Mouse (Mus musculus): ENCODE data around the gene Arfgef2. TPM values are rescaled to one million over a fixed set of nuclear protein-coding genes. Genes with fewer than 3 reads are reported as not detected.
A peak's percentile ranks its signal among the peaks of the same experiment; 100 is the strongest.

The Arfgef2 gene
- 10 to 100 TPM; 67.6 to 76.9 TPM for total RNA-seq (2021)
- long read RNA-seq, experiment 1, full-length matches to known transcripts: 3 of 19 reads
- long read RNA-seq, experiment 1, partial matches to known transcripts: 5 of 19 reads
- long read RNA-seq, experiment 1, other reads (novel, unspliced or antisense): 11 of 19 reads
- long read RNA-seq, experiment 2, full-length matches to known transcripts: 2 of 5 reads
- long read RNA-seq, experiment 2, partial matches to known transcripts: 0 of 5 reads
- long read RNA-seq, experiment 2, other reads (novel, unspliced or antisense): 3 of 5 reads

- DNase-seq: peak; percentile 93 to 96
Measured at GRCm38 (mm10) chr2:166805250-166806172, at the start of gene Arfgef2. TSS of gene Arfgef2 (plus strand) at chr2:166805588.

GRCm38 (mm10) chr2:166757969-166758368 lies 47.4 kb upstream of the Arfgef2 start:
- no peak for DNase-seq

GRCm38 (mm10) chr2:166764051-166764450 lies 41.3 kb upstream of the Arfgef2 start:
- no peak for DNase-seq

- DNase-seq: no peak
Measured at GRCm38 (mm10) chr2:166767591-166767990, 37.8 kb upstream of the Arfgef2 start.

DNA sequence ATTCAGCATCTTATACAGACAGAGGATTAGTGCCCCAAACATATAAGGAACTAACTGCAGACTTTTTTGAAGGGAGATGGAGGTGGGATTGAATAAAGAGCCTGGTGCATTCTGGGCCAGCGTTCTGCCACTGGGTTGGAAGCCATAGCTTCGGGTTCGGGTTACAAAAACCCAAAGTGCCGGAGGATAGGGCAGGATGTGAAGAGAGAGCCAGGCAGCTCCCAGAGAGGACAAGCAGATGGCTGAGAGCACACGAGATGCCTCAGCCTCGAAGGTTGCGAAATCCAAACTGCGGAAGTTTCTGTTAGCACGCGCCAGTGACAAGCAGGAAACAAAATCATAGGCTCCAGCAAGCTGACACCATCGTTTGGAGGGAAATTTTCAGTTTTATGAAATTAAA lies 34.0 kb upstream of the Arfgef2 start:
- peak; percentile 6 to 36 for DNase-seq

GRCm38 (mm10) chr2:166773587-166773986 lies 31.8 kb upstream of the Arfgef2 start:
- no peak for DNase-seq

GRCm38 (mm10) chr2:166774275-166774674 lies 31.1 kb upstream of the Arfgef2 start:
- no peak for DNase-seq

DNA sequence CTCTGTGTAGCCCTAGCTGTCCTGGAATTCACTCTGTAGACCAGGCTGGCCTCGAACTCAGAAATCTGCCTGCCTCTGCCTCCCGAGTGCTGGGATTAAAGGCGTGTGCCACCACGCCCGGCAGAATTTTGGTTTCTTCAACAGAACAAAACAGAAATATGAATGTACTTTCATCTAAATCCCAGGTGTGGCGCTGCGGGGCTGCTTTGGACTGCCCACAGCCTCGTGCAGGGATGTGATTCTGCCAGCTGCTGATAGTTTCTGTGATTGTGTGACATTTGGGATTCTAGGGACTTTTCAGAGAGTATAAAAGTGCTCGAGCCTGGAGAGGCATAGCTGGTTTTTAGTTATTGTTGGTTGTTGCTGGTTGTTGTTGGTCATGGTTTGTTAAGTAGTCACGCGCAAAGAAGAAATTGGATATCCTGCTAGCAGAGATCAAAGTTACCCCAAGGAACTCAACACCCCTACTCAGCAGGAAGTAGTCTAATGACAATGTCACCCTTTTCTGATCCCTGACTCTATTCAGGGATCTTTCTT lies 30.0 kb upstream of the Arfgef2 start:
- DNase-seq: no peak

GRCm38 (mm10) chr2:166776272-166776671 lies 29.1 kb upstream of the Arfgef2 start:
- DNase-seq: peak in 1 of 2 experiments; percentile 20

GRCm38 (mm10) chr2:166779956-166780355 lies 25.4 kb upstream of the Arfgef2 start:
- DNase-seq: peak; percentile 41 to 51

GRCm38 (mm10) chr2:166780980-166781578 lies 24.3 kb upstream of the Arfgef2 start:
- peak; percentile 81 for DNase-seq

- DNase-seq: no peak
Measured at GRCm38 (mm10) chr2:166784376-166784775, 21.0 kb upstream of the Arfgef2 start.

DNA sequence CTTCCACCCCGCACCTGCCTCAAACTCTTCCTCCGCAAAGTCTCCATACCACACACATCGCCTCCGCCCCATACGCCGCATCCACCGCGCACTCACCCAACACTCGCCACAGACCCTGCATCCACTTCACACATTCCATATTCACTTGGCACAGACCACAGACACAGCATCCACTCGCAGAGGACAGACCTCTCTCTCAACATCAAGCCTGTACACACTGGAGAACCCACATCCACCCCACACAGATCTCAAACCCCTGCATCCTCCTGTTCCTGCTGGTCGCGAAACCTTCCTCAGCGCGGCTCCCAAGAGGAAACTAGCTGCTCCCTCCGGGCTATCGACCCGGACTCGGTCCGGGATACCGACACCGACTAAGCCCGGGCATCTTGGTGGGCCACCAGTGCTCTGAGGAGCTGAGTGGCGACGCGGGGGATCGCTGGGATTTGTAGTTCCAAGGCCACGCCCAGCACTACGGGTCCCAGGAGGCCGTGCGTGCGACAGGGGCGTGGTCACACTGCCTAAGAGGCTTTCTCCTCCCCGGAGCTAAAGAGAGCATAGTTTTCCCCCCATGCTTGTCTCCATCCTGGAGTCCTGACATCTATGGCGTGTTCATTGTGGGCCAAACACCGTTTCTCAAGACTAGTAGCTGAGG lies 18.9 kb upstream of the Arfgef2 start:
- DNase-seq: peak; percentile 92 to 94

DNA sequence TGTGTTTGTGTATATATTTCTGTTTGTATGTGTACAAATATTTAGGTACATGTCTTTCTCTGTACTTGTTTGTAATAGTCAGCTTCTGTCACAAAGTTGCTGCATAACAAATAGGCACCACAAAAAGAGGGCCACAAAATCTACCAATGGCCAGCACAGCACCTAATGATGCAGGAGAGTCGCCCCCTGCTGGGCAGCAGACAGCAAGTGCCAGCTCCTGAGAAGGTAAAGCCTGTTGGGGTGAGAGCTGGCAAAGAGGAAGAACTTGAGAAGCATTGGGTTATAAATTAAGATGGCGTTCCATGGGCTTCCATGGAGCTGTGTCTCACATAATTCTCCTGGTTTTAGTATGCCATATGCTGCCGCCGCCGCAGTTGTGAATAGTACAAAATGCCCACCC lies 13.7 kb upstream of the Arfgef2 start:
- peak in 1 of 2 experiments; percentile 20 for DNase-seq

GRCm38 (mm10) chr2:166792355-166792754 lies 13.0 kb upstream of the Arfgef2 start, which contains the start of gene Trp53rkb:
TSS of gene Trp53rkb (plus strand) at chr2:166792531.
- no peak for DNase-seq

DNA sequence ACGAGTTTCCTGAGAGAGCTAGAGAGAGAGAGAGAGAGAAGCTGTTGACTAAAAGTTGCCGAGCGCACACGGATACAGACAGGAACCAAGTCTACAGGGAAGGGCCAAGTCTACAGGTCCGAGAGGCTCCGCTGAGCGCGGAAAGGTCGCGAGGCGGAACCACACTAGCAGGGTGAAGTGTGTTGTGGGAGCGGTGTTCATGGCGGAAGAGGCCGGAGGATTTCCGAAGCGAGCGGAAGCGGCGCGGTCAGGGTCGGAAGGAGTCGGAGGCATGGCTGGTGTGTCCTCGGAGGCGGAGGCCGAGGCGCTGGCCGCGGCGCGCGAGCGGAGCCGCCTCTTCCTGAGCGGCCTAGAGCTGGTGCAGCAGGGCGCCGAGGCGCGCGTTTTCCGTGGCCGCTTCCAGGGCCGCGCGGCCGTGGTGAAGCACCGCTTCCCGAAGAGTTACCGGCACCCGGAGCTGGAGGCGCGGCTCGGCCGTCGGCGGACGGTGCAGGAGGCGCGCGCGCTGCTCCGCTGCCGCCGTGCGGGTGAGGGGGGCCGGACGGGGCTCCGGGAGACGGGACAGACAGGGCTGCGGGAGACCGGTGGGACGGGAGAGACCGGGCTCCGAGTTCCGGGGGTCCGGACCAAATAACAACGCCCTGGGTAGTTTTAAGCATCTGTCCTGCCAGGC lies 11.7 kb upstream of the Arfgef2 start:
- DNase-seq: peak; percentile 89 to 91

DNA sequence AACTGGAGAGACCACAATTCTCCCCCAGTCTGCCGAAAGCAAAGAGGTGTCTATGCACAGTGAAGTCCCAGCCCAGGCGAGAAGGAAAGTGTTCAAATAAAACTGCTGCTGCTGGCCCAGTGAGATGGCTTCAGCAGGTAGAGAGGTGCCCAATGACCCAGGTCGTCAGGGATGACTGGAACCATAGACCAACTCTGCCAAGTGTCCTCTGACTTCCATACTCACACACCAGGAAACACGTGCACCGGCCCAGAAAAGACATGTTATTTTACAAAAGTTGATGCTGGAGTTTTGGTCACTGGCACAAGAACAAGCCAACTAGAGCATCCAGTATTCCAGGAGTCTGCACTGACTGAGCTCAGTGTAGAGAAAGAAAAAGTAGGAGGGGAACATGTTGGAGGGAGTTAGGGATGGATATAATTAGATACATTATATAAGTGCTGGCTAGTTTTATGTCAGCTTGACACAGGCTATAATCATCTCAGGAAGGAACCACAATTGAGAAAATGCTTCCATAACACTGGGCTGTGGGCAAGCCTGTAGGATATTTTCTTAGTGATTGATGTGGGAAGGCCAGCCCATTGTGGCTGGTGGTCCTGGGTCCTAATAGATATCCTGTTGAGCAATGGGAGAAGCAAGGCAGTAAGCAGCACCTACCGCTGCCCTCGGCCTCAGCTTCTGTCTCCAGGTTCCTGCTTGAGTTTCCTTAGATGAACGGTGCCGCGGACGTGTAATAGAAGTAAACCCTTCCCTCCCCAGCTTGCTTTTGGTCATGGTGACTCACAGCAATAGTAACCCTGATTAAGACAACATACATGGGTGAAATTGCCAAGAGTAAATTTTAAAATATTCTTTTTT lies 5.5 kb upstream of the Arfgef2 start:
- no peak for DNase-seq

DNA sequence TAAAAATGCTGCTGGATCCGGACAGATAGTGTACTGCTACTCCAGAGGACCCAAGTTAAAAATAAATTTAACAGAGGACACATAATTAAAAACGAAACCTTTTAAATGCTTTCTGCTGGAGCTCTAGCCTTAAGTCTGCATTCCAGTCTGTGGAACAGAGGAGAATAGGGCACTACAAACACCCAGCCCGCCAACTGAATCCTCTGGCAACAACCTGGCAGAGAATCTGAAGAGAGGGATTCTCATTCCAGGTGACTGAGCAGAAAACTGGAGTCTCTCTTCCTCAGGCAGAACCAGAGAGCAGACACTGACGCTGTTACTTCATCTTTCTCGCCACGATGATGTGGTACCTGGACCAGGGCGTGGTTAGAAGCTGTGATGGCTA lies 4.9 kb upstream of the Arfgef2 start:
- no peak for DNase-seq

GRCm38 (mm10) chr2:166801436-166801835 lies 4.0 kb upstream of the Arfgef2 start:
- DNase-seq: no peak

GRCm38 (mm10) chr2:166803298-166803697 lies 2.1 kb upstream of the Arfgef2 start:
- DNase-seq: no peak

Measured in adrenal gland, postnatal 36 days (tissue).